Mouse (Mus musculus): ENCODE results near the gene Bok.

DNA sequence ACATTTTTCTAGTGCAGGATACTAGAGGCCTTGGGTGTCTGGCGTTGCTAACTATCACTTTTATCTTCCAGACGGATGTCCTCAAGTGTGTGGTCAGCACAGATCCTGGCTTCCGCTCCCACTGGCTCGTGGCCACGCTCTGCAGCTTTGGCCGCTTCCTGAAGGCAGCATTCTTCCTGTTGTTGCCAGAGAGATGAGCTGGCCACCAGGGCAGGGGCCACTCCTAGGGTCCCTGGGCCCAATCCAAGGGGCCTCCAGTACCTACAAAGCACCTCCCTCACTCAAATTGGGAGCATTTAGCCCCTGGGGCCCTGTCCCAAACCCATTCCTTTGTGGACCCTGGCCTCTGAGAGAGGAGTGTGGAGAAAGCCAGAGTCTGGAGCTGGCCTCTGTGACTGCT lies 9.5 kb downstream of the Bok start:
- no peak for TF ChIP-seq CTCF (IDR thresholded peaks at IDR 0.05; ENCODE audit: extremely low read depth, insufficient read depth, low read length)
- no peak for TF ChIP-seq POLR2A (IDR thresholded peaks at IDR 0.05; ENCODE audit: extremely low read depth, insufficient read depth, low read length)
